Mouse (Mus musculus) forebrain, postnatal 0 days (tissue): ENCODE results near the gene Dag1. TPM values are rescaled to one million over a fixed set of nuclear protein-coding genes. Genes with fewer than 3 reads are reported as not detected.

Source experiments
- ATAC-seq: fragments of 200-750 bp; cut with Nextera tagmentation; 2 replicates; pipeline ENCODE4 v1.8.0; 2017; ENCODE audit warnings: mild to moderate bottlenecking, moderate library complexity
- DNase-seq: peaks from one replicate; pipeline ENCODE4 v3.0.0-alpha.2; 2015
- H3K27ac ChIP-seq: fragments of 300-500 bp; sonication (generic); 2 replicates; pipeline ENCODE4 v1.5.1; 2014; ENCODE audit warnings: low read depth, mild to moderate bottlenecking, antibody characterized with exemption, low read length, moderate library complexity, mixed read lengths
- H3K27me3 ChIP-seq: fragments of 300-500 bp; sonication (generic); 2 replicates; pipeline ENCODE4 v1.6.1; 2014; ENCODE audit warnings: mild to moderate bottlenecking, low read length, mixed read lengths; ENCODE audit not compliant: insufficient read depth
- H3K36me3 ChIP-seq: fragments of 300-500 bp; sonication (generic); 2 replicates; pipeline ENCODE4 v1.6.1; 2014; ENCODE audit warnings: mild to moderate bottlenecking, moderate library complexity; ENCODE audit not compliant: insufficient read depth
- H3K4me1 ChIP-seq: fragments of 300-500 bp; sonication (generic); 2 replicates; pipeline ENCODE4 v1.6.1; 2014; ENCODE audit warnings: antibody characterized with exemption; ENCODE audit not compliant: insufficient read depth
- H3K4me2 ChIP-seq: fragments of 300-500 bp; sonication (generic); 2 replicates; pipeline ENCODE4 v1.6.1; 2014; ENCODE audit warnings: low read depth, mild to moderate bottlenecking, moderate library complexity
- H3K4me3 ChIP-seq: fragments of 300-500 bp; sonication (generic); 2 replicates; pipeline ENCODE4 v1.5.1; 2014; ENCODE audit warnings: low read depth, low read length, mixed read lengths
- H3K9ac ChIP-seq: fragments of 300-500 bp; sonication (generic); 2 replicates; pipeline ENCODE4 v1.6.1; 2014; ENCODE audit warnings: mild to moderate bottlenecking
- H3K9me3 ChIP-seq: fragments of 300-500 bp; sonication (generic); 2 replicates; pipeline ENCODE4 v1.6.1; 2016; ENCODE audit warnings: low read length
- CTCF ChIP-seq: sonication (generic); IDR thresholded peaks from 2 replicates; pipeline ENCODE4 v1.5.1; 2016; ENCODE audit warnings: antibody characterized with exemption, control low read depth, low read depth
- WGBS: fragments of 180-500 bp; shearing (Covaris S2); extraction: QIAGEN DNeasy Blood & Tissue Kit; methylation state at CpG from one replicate; pipeline ENCODE4 v1.1.7; 2014; 5-methylcytosine and 5-hydroxymethylcytosine counted together
- polyA plus RNA-seq: library from polyadenylated mRNA; unstranded; fragments of >200 nt; fragmentation: Nextera tagmentation; extraction: Ambion mirVana; gene quantifications from 2 replicates; pipeline ENCODE4 v1.2.1, GENCODE M21; 2015
- total RNA-seq: library from RNA; depleted of rRNA; stranded (reverse); fragments of >200 nt; gene quantifications from 2 replicates; pipeline ENCODE4 v1.2.3, GENCODE M21; 2014

Dag1 gene
- total and polyA plus RNA-seq, 2 experiments from 2014 or later, result 77.4 to 114 TPM

DNA sequence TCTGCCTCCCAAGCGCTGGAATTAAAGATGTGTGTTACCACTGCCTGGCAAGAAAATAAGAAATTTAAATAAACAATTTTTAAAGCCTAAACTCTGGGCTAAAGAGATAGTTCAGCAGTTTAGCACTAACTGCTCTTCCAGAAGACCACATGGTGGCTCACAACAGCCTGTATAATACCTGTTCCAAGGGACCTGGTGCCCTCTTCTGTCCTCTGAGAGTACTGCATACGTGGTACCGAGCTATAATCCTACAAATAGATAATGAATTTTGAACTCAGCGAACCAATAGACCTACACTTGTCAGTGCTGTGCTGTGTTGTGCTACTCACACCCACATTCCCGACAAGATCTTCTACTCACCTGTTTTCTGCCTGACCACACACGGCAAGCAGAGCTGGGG lies 20.7 kb upstream of the Dag1 start:
- Histone ChIP-seq H3K4me3 (no peak overlapping the region), H3K27me3 (no peaks in the 10 kb centered on the region), H3K4me1 (no peaks in the 10 kb centered on the region), H3K9me3 (no peaks in the 10 kb centered on the region), H3K36me3 (no peaks in the 10 kb centered on the region), H3K27ac (no peak overlapping the region), H3K4me2 (no peak overlapping the region), H3K9ac (no peak overlapping the region)
- TF ChIP-seq CTCF, result peak; percentile 85
- ATAC-seq (peak; percentile 83), DNase-seq (peak; percentile 75)
- 14% methylated on average over 6 of the region's 6 CpGs for WGBS

DNA sequence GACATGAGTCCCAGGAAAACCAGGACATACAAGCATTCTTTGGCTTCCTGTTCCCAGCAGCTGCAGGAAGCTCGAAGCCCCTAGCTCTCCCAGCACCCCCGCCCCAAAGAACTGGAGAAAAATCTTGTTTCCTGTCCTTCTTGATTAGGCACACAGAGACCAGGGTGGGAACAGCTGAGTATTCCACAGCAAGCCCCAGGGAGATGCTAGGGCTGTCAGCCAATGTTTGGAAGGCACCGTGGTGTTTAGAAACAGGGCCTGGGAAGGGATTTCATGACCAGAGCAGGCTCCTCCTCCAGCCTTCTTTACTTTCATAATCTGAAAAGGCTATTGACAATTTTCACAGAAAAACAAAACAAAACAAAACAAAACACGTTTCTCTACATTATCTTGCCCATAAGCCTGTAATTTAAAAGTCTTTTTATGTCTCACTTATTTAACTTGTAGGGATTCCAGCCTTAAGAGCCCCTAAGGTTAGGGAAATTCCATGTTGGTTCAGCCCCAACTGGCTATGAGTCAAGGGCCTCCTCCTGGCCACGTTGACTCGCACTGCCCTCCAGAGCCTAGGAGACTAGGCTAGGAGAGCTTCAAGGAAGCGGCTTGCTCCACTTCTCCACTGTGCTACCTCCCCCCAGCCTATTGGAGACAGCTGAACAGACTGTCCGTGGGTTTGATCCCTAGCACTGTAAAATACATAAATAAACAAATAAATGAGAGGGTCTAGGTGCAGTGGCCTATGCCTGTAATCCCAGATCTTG lies 16.5 kb upstream of the Dag1 start:
- Histone ChIP-seq H3K4me2 (no peak overlapping the region), H3K4me1 (no peaks in the 10 kb centered on the region), H3K27ac (no peak overlapping the region), H3K9ac (no peak overlapping the region), H3K9me3 (no peaks in the 10 kb centered on the region), H3K36me3 (no peaks in the 10 kb centered on the region), H3K27me3 (no peaks in the 10 kb centered on the region), H3K4me3 (no peak overlapping the region)
- no peak for TF ChIP-seq CTCF
- ATAC-seq, result peak; percentile 42; the same call in 1 of the 2 replicates
- 52% methylated on average over 8 of the region's 8 CpGs for WGBS
- DNase-seq, result no peak

DNA sequence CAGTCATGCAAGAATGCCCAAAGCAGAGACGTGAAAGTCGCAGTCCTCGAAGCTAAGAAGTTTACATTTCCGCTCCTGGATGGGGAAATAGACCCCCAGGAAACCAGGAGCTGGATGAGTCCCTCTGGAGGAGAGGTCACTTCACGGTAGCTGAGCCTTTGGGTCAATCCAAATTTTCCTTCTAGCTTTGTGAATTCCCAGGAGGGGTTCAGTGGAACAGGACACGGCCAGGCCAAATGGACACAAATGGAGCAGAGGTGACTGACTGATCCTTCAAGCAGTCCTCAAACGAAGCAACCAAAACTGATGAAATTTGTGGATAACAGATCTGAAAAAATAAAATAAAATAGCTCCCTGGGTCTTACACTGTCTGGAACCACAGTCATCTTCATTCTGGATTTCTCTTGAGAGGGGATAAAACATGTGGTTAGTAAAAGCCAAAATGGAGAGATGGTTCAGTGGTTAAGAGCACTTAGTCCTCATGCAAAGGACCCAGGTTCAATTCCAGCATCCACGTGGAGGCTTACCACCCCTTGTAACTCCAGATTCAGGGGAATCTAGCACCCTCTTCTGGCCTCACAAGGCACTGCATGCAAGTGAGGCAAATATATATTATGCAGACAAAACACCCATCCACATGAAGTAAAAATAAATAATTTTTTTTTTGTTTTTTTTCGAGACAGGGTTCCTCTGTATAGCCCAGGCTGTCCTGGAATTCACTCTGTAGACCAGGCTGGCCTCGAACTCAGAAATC lies 15.1 kb upstream of the Dag1 start:
- H3K9ac ChIP-seq, result no peak overlapping the region
- 69% methylated on average over 10 of the region's 10 CpGs for WGBS

DNA sequence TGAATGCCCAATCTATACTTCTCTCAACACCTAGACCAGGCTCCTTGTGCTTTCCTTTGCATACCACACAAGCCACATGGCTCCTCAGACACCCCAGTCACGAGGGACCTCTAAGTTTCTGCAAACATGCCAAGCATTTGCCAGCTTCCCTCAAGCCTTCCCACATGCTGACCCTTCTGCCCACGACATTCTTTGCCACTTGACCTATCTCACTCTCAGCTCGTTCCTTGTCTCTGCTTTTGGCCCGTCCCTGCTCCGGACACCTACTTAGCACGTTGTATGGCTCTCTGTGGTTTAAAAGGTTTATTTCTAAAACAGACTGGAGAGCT lies 11.5 kb upstream of the Dag1 start:
- H3K4me3 ChIP-seq, result no peak overlapping the region
- ATAC-seq, result no peak
- H3K27ac ChIP-seq, result no peak overlapping the region
- 68% methylated on average over 6 of the region's 6 CpGs for WGBS
- H3K4me2 ChIP-seq, result no peak overlapping the region
- H3K9me3 ChIP-seq, result no peaks in the 10 kb centered on the region
- no peak for TF ChIP-seq CTCF
- DNase-seq, result no peak
- no peaks in the 10 kb centered on the region for H3K36me3 ChIP-seq
- H3K27me3 ChIP-seq, result no peaks in the 10 kb centered on the region
- no peak overlapping the region for H3K9ac ChIP-seq
- no peaks in the 10 kb centered on the region for H3K4me1 ChIP-seq

More for the DNA sequence above, 15.1 kb upstream of the Dag1 start:
- Histone ChIP-seq H3K4me2 (no peak overlapping the region), H3K27ac (no peak overlapping the region), H3K9me3 (no peaks in the 10 kb centered on the region), H3K27me3 (no peaks in the 10 kb centered on the region), H3K4me3 (no peak overlapping the region), H3K4me1 (no peaks in the 10 kb centered on the region), H3K36me3 (no peaks in the 10 kb centered on the region)
- peak; percentile 52 for TF ChIP-seq CTCF
- no peak for DNase-seq
- no peak for ATAC-seq

DNA sequence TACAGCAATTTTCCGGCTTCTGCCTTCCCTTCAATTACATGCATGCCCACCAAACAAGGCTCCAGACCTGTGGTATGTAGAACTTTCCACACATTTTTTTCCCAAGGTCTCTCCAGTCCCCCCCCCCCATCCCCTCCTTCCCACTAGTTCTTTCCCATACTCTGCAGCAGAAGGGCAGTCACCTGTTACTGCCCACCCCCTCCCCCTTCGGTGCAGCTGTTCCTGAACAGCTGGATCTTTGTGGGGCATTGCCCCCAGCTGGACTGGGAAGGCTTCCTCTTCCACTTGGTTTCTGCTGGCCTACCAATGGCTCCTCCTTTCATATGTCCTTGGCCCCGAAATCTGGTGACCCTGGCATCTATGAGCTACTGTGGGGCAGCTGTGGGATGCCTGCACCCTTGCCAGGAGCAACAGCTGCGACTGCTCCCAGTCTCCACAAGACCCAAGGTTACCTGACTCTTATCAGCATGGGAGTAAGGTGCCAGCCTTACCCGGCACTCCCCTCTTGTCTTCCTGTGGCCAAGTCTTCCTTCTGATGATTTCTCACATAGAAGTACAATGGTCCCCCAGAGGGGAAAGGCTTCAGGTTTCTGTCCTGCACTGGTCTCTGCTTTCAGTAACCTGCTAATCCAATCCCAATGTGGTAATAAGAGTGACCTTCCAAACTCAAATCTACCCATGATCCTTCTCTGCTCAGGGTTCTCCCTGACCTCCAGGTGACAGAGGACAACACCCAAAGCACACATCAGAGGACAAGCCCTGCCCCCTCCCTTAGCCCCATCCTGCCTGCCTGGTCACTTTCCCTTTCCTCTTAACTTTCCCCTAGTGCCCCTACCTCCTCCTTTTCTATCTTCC lies 10.9 kb upstream of the Dag1 start:
- 81% methylated on average over 5 of the region's 5 CpGs for WGBS
- Histone ChIP-seq H3K9me3 (no peaks in the 10 kb centered on the region), H3K27ac (no peak overlapping the region), H3K36me3 (no peaks in the 10 kb centered on the region), H3K27me3 (no peaks in the 10 kb centered on the region), H3K9ac (no peak overlapping the region), H3K4me1 (no peaks in the 10 kb centered on the region), H3K4me2 (no peak overlapping the region), H3K4me3 (no peak overlapping the region)
- no peak for DNase-seq
- no peak for TF ChIP-seq CTCF
- no peak for ATAC-seq

DNA sequence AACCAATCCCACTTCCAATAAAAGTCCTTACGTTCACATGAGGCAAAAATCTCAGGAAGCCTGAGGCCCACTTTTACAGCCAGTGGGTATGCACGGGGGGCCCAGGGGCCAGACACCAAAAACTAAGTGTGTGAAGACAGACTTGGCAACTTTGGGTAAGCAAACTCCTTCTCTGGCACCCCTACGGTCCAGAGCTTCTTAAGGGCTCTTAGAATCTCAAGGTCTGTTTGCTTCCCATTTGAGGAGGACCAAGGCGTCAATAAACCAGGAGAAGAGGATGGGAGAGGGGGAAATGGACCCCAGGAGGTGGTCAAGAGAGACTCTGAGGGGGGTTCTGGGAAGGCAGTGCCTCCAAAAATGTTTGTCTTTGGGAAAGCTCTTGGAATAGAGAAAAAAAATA lies 9.7 kb upstream of the Dag1 start:
- WGBS, result 70% methylated on average over 4 of the region's 4 CpGs

DNA sequence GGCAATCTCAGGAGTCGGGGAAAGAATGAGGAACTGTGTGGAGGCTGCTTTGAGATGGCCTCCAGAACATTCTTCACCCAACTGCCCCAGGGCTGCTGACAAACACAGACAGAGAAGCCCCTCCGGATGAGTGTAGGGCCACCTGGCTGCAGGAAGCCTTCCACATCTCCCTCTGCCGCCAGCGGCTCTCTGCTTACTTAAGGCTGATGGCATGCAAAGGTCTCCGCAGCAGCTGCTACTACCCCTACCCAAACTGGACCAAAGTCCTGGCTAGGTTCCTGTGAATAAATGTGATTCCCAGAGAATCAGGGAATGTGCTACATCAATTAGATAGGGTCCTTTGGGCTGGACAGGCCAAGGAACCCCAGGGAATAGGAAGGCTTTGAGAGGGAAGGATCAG lies 8.9 kb upstream of the Dag1 start:
- ATAC-seq (no peak), DNase-seq (no peak)
- Histone ChIP-seq H3K36me3 (no peaks in the 10 kb centered on the region), H3K27ac (no peak overlapping the region), H3K27me3 (no peaks in the 10 kb centered on the region), H3K9me3 (no peaks in the 10 kb centered on the region), H3K9ac (no peak overlapping the region), H3K4me1 (no peaks in the 10 kb centered on the region), H3K4me2 (no peak overlapping the region), H3K4me3 (no peak overlapping the region)
- WGBS, result 84% methylated on average over 5 of the region's 5 CpGs
- TF ChIP-seq CTCF, result no peak

More for the DNA sequence above, 9.7 kb upstream of the Dag1 start:
- no peaks in the 10 kb centered on the region for H3K4me1 ChIP-seq
- H3K27ac ChIP-seq, result no peak overlapping the region
- TF ChIP-seq CTCF, result no peak
- no peak overlapping the region for H3K9ac ChIP-seq
- ATAC-seq (no peak), DNase-seq (no peak)
- H3K4me2 ChIP-seq, result no peak overlapping the region
- H3K36me3 ChIP-seq, result no peaks in the 10 kb centered on the region
- no peaks in the 10 kb centered on the region for H3K27me3 ChIP-seq
- no peak overlapping the region for H3K4me3 ChIP-seq
- H3K9me3 ChIP-seq, result no peaks in the 10 kb centered on the region
